Mouse (Mus musculus) lung, adult 2 months (tissue): Measurements from ENCODE around the gene Ptprj.
"Not testable (repeated sequence)": the region's sequence is repeated elsewhere in the genome, so short reads cannot be mapped to it uniquely, and the experiment has no call there.

ENCODE experiments used
- CTCF ChIP-seq: fragments of 200-500 bp; IDR thresholded peaks from 2 replicates; pipeline ENCODE4 v1.5.1; 2011; ENCODE audit warnings: mild to moderate bottlenecking, low read length, control low read depth; ENCODE audit not compliant: insufficient read depth
- POLR2A ChIP-seq: fragments of 200-500 bp; IDR thresholded peaks from 2 replicates; pipeline ENCODE4 v1.6.1; 2011; ENCODE audit warnings: low read depth, mild to moderate bottlenecking, control low read depth, low read length, borderline replicate concordance; ENCODE audit errors: extremely low read depth

GRCm38 (mm10) chr2:90414110-90414821 lies 166.2 kb downstream of the Ptprj start:
- TF ChIP-seq CTCF, POLR2A: not testable (repeated sequence)
